Mouse (Mus musculus): ENCODE data around the gene Zfp646.
A peak's percentile ranks its signal among the peaks of the same experiment; 100 is the strongest.
"Not testable (repeated sequence)": the region's sequence is repeated elsewhere in the genome, so short reads cannot be mapped to it uniquely, and the experiment has no call there.

Zfp646 gene

GRCm38 (mm10) chr7:127880431-127880830 is 4.4 kb downstream of the Zfp646 start:
- no peak for DNase-seq (ENCODE audit: low spot score in 2 of 2)

GRCm38 (mm10) chr7:127885951-127886350 is 9.9 kb downstream of the Zfp646 start:
- DNase-seq (ENCODE audit: low spot score in 2 of 2), result no peak

- no peak for DNase-seq (ENCODE audit: low spot score in 2 of 2)
Measured at GRCm38 (mm10) chr7:127886551-127886950, 10.5 kb downstream of the Zfp646 start.

GRCm38 (mm10) chr7:127887191-127887590 is 11.2 kb downstream of the Zfp646 start:
- DNase-seq (ENCODE audit: low spot score in 2 of 2), result no peak

- no peak for DNase-seq (ENCODE audit: low spot score in 2 of 2)
Measured at GRCm38 (mm10) chr7:127887781-127888180, 11.8 kb downstream of the Zfp646 start.

- no peak for DNase-seq (ENCODE audit: low spot score in 2 of 2)
Measured at GRCm38 (mm10) chr7:127888821-127889220, 12.8 kb downstream of the Zfp646 start.

GRCm38 (mm10) chr7:127890798-127891197 is 14.8 kb downstream of the Zfp646 start, which contains the start of gene Prss53:
Gene Prss53, minus strand, starts transcription at chr7:127890970.
- DNase-seq (ENCODE audit: low spot score in 2 of 2), result no peak

- no peak for DNase-seq (ENCODE audit: low spot score in 2 of 2)
Measured at GRCm38 (mm10) chr7:127894480-127894879, 18.5 kb downstream of the Zfp646 start.

GRCm38 (mm10) chr7:127895442-127895841 is 19.4 kb downstream of the Zfp646 start, which contains the start of the genes Gm21974 and Vkorc1:
Gene Gm21974, minus strand, starts transcription at chr7:127895454.
Gene Vkorc1, minus strand, starts transcription at chr7:127895617.
- peak; percentile 86 to 93 for DNase-seq (ENCODE audit: low spot score in 2 of 2)

- not testable (repeated sequence) for DNase-seq (ENCODE audit: low spot score in 2 of 2)
Measured at GRCm38 (mm10) chr7:127895891-127896290, 19.9 kb downstream of the Zfp646 start.

- peak; percentile 75 to 90 for DNase-seq (ENCODE audit: low spot score in 2 of 2)
Measured at GRCm38 (mm10) chr7:127896384-127896783, 20.4 kb downstream of the Zfp646 start.

GRCm38 (mm10) chr7:127897542-127897941 is 21.5 kb downstream of the Zfp646 start:
- DNase-seq (ENCODE audit: low spot score in 2 of 2), result no peak

- peak in 1 of 2 experiments; percentile 57 for DNase-seq (ENCODE audit: low spot score in 2 of 2)
Measured at GRCm38 (mm10) chr7:127898179-127898956, 22.3 kb downstream of the Zfp646 start.

GRCm38 (mm10) chr7:127899997-127900396 is 24.0 kb downstream of the Zfp646 start:
- DNase-seq (ENCODE audit: low spot score in 2 of 2), result no peak

GRCm38 (mm10) chr7:127901772-127902171 is 25.8 kb downstream of the Zfp646 start:
- DNase-seq (ENCODE audit: low spot score in 2 of 2), result no peak

GRCm38 (mm10) chr7:127903971-127904796 is 28.2 kb downstream of the Zfp646 start, which contains the start of gene Bckdk:
Gene Bckdk, plus strand, starts transcription at chr7:127904082.
- peak; percentile 65 to 82 for DNase-seq (ENCODE audit: low spot score in 2 of 2)

GRCm38 (mm10) chr7:127907939-127908338 is 31.9 kb downstream of the Zfp646 start:
- DNase-seq (ENCODE audit: low spot score in 2 of 2), result no peak

GRCm38 (mm10) chr7:127908656-127909055 is 32.6 kb downstream of the Zfp646 start:
- DNase-seq (ENCODE audit: low spot score in 2 of 2), result no peak

GRCm38 (mm10) chr7:127912190-127912871 is 36.3 kb downstream of the Zfp646 start, which contains the start of gene Kat8:
Gene Kat8, plus strand, starts transcription at chr7:127912516.
- peak; percentile 81 to 90 for DNase-seq (ENCODE audit: low spot score in 2 of 2)

- no peak for DNase-seq (ENCODE audit: low spot score in 2 of 2)
Measured at GRCm38 (mm10) chr7:127912938-127913337, 36.9 kb downstream of the Zfp646 start.

GRCm38 (mm10) chr7:127915293-127915692 is 39.3 kb downstream of the Zfp646 start:
- DNase-seq (ENCODE audit: low spot score in 2 of 2), result no peak

- DNase-seq (ENCODE audit: low spot score in 2 of 2), result peak; percentile 63 to 81
Measured at GRCm38 (mm10) chr7:127918203-127918602, 42.2 kb downstream of the Zfp646 start.
